Mouse (Mus musculus) embryo, embryonic 10.5 days (tissue): ENCODE data around the gene Lce1g.
A peak's percentile ranks its signal among the peaks of the same experiment; 100 is the strongest.

ENCODE experiments used
- DNase-seq: peaks from one replicate; pipeline ENCODE4 v3.0.0-alpha.2; 2015; ENCODE audit warnings: low spot score

Lce1g gene

DNA sequence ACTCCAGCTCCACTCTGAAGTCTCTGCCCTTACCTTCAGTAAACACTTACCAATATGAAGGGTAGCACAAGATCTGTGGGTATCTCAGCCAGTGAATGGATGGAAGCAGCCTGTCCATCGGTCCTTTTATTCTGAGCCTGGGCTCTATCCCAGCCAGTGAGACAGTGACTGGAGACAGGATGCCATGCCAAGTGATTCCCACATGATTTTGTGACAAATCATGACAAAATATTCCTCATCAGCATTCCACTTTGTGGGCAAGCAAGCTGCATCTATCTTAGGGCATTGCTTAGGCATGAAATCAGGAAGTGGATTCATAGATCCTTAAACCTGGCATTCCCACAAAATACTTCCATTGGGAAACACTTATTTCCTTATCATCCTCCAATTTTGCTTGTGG, at the start of gene Lce1g:
Gene Lce1g, minus strand, starts transcription at position 101 of the 400 bp plus-strand sequence.
- no peak for DNase-seq

DNA sequence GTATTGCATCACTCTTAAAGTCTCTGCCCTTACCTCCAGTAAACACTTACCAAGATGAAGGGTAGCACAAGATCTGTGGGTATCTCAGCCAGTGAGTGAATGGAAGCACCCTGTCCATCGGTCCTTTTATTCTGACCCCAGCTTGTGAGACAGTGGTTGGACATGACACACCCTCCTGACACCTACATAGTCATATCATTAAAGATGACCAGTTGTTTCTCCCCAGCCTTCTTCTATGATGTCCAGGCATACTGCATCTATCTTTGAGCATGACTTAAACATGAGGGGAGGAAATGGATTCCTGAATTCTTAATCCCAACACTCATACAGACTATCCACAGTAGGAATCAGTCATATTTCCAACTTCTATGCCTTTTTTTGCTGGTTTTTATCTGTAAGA, 38.3 kb upstream of the Lce1g start, which contains the start of gene Lce1j:
Gene Lce1j, minus strand, starts transcription at position 101 of the 400 bp plus-strand sequence.
- DNase-seq, result no peak

DNA sequence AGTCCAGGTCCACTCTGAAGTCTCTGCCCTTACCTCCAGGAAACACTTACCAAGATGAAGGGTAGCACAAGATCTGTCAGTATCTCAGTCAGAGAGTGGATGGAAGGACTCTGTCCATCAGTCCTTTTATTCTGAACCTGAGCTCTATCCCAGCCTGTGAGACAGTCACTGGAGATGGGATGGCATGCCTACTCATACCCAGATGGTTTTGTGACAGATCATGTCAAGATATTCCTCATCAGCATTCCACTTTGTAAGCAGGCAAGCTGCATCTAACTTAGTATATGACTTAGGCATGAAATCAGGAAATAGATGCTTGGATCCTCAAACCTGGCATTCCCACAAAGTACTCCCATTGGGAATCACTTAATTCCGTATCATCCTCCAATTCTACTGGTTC, 26.7 kb upstream of the Lce1g start, which contains the start of gene Lce1i:
Gene Lce1i, minus strand, starts transcription at position 101 of the 400 bp plus-strand sequence.
- no peak for DNase-seq

DNA sequence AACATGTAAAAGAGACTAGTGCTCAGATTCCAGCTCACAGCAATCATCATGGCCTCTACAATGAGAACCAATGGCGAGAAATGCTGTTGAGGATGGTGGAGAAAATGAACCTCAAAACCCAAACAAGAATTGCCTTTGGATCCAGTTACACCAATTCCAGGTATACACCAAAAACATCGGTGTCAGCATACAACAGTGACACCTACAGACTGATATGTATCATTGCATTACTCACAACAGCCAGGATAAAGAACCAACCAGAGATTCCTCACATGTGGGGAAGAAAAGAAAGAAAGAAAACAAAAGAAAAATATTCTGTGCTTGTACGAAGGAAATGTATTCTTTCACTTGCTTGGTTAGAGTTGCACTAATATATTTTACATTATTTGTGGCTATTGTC, 19.4 kb upstream of the Lce1g start:
- peak; percentile 39 for DNase-seq

DNA sequence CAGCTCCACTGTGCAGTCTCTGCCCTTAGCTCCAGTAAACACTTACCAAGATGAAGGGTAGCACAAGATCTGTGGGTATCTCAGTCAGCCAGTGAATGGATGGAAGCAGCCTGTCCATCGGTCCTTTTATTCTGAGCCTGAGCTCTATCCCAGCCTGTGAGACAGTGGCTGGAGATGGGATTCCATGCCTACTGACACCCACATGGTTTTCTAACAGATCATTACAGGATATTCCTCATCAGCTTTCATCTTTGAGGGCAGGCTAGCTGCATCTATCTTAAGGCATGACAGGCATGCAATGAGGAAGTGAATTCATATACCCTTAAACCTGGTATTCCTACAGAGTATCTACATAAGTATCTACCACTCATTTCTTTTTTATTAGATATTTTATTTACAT, 12.8 kb upstream of the Lce1g start, which contains the start of gene Lce1h:
Gene Lce1h, minus strand, starts transcription at position 101 of the 400 bp plus-strand sequence.
- DNase-seq, result no peak

DNA sequence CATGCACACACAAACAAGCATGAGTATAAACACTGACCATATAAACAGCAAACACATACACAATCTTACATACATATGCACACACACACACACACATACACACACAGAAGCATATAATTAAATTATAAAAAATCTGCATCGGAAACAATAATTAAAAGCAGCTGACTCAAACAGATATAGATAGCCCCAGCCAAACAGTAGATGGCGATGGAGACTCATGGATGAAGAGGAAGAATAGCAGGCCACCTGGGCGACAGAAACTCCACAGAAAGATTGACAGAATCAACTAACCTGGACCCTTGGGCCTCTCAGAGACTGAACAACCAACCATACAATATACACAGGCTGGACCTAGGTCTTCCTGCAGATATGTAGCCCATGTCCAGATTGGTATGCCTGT, 1.1 kb upstream of the Lce1g start:
- peak; percentile 4 for DNase-seq

DNA sequence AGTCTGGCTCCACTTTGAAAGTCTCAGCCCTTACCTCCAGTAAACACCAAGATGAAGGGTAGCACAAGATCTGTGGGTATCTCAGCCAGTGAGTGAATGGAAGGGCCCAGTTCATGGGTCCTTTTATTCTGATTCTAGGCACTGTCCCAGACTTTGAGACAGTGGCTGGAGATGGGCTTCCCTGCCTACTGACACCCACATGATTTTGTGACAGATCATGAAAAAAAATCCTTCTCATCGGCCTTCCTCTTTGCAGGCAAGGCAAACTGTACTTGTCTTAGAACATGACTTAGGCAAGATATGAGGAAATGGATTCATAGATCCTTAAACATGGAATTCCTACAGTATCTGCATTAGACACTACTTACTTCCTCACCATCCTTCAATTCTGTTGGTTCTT, 13.1 kb downstream of the Lce1g start, which contains the start of gene Gm38119:
Gene Gm38119, minus strand, starts transcription at position 101 of the 400 bp plus-strand sequence.
- DNase-seq, result no peak

DNA sequence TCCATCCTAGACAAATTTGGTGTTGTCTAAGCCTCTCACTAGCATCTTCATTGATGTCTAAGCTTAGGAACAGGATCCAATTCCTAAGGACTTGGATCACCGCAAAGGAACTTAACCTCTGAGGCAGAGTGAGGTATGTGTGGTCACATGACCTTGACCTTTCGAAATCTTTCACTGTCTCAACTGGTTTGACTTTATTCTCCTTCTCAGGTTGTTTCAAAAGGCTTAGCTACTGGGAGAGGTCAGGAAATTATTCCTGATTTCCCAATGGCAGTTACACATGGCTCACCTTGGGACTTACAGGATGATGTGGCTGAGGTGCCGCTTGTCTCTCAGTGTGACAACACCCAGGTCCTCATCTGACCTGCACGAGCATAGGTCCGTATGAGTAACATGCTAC, 29.5 kb downstream of the Lce1g start:
- DNase-seq, result no peak

DNA sequence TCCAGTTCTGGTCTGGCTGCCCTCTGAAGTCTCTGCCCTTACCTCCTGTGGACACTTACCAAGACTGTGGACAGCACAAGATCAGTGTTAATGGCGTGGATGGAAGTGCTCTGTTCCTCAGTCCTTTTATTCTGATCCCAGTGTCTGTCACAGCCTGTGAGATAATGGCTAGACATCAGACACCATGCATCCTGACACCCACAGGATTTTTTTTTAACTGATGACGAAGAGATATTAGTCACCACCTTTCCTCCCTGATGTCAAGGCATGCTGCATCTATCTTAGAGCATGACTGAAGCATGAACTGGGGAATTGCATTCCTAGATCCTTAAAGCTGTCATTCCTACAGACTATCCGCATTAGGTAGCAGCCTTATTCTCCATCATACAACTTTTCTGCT, 31.9 kb downstream of the Lce1g start, which contains the start of gene Lce1f:
Gene Lce1f, minus strand, starts transcription at position 101 of the 400 bp plus-strand sequence.
- DNase-seq, result no peak

DNA sequence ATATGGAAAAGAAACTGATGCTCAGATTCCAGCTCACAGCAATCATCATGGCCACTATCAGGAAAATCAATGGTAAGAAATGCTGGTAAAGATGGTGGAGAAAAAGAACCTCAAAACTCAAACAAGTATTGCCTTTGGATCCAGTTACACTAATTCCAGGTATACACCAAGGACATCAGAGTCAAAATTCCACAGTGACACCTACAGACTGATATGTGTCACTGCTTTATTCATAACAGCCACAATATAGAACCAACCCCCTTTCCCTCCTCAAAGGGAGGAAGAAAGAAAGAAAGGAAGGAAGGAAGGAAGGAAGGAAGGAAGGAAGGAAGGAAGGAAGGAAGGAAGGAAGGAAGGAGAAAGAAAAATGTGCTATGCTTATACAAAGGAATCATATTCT, 37.0 kb downstream of the Lce1g start:
- DNase-seq, result peak; percentile 3

DNA sequence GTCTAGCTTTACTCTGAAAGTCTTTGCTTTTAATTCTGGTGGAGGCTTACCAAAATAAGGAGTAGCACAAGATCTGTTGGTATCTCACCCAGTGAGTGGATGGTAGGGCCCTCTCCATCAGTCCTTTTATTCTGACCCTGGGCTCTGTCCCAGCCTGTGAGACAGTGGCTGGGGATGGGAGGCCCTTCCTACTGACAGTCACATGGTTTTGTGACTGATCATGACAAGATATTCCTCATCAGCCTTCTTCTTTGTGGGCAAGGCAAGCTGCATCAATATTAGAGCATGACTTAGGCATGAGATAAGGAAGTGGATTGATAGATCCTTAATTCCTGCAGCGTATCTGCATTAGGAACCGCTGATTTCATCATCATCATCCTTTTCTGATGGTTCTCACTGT, 43.2 kb downstream of the Lce1g start, which contains the start of gene Lce1e:
Gene Lce1e, minus strand, starts transcription at position 101 of the 400 bp plus-strand sequence.
- DNase-seq, result no peak
